Mouse (Mus musculus) embryonic facial prominence, embryonic 12.5 days (tissue): ENCODE results near the gene Slamf1. TPM values are rescaled to one million over a fixed set of nuclear protein-coding genes. Genes with fewer than 3 reads are reported as not detected.

Experiments used
- polyA plus RNA-seq: library from polyadenylated mRNA; unstranded; fragments of >200 nt; fragmentation: Nextera tagmentation; extraction: Ambion mirVana; gene quantifications from 2 replicates; pipeline ENCODE4 v1.2.1, GENCODE M21; 2016

Slamf1 gene
- polyA plus RNA-seq, 1 experiment from 2014 or later, result 0.37 TPM

Other genes with a start within 250 kb of the Slamf1 start
- gene Itln1, start 231.8 kb upstream of the Slamf1 start, polyA plus RNA-seq, result not detected in 2 replicates
- 0.08 TPM in 1 of 2 replicates, not detected in the other for gene Cd244a, start 207.9 kb upstream of the Slamf1 start, polyA plus RNA-seq
- 0.08 TPM in 1 of 2 replicates, not detected in the other for gene Ly9, start 159.7 kb upstream of the Slamf1 start, polyA plus RNA-seq
- not detected in 2 replicates for gene Slamf7, start 114.1 kb upstream of the Slamf1 start, polyA plus RNA-seq
- gene Cd48, start 85.1 kb upstream of the Slamf1 start, polyA plus RNA-seq, result 0.67 and 1.3 TPM in 2 replicates
- 0.79 and 0.86 TPM in 2 replicates for gene Cd84, start 72.6 kb downstream of the Slamf1 start, polyA plus RNA-seq
- gene Gm10521, start 128.5 kb downstream of the Slamf1 start, polyA plus RNA-seq, result not detected in 2 replicates
- 0.17 TPM in 1 of 2 replicates, not detected in the other for gene Slamf6, start 150.4 kb downstream of the Slamf1 start, polyA plus RNA-seq